Mouse (Mus musculus) gastrocnemius, postnatal 10 days (tissue): ENCODE data around the gene Apobec1. TPM values are rescaled to one million over a fixed set of nuclear protein-coding genes. Genes with fewer than 3 reads are reported as not detected.
"Not testable (repeated sequence)": the region's sequence is repeated elsewhere in the genome, so short reads cannot be mapped to it uniquely, and the experiment has no call there.

Source experiments
- DNase-seq: peaks from one replicate; pipeline ENCODE4 v3.0.0; 2021; ENCODE audit warnings: mixed read lengths
- total RNA-seq, 2 experiments: library from RNA; stranded (reverse); gene quantifications; 2 replicates each; pipeline ENCODE4 v1.2.3; 2021

The Apobec1 gene
- total RNA-seq, 2 experiments from 2014 or later: 2.3 to 4.3 TPM

GRCm38 (mm10) chr6:122560427-122560826 is 41.8 kb downstream of the Apobec1 start:
- peak; percentile 69 for DNase-seq

DNA sequence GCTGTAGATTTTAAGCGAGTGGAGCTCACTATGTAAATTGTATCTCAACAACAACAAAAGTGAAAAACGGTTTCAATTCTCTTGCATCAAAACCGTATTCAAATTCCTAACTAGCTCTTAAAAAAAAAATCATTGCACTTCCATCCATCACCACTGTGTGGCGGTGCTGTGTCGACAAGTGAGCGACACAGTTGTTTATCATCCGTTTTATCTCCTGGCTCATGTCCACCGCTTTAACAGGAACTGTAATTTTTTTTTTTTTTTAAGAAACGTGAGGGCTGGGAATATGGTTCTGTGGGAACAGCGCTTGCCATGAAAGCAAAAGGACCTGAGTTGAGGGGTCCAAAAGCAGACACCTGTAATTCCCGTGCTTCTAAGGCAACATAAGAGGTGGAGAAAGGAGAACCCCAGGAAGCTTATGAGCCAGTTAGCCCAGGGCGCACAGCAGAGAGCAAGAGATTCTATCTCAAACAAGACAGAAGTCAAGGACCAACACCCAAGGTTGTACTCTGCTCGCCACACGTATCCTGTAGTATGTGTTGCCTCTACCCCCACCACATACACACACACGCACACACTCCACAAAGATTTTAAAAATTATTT is 45.2 kb downstream of the Apobec1 start:
- DNase-seq: peak; percentile 55

DNA sequence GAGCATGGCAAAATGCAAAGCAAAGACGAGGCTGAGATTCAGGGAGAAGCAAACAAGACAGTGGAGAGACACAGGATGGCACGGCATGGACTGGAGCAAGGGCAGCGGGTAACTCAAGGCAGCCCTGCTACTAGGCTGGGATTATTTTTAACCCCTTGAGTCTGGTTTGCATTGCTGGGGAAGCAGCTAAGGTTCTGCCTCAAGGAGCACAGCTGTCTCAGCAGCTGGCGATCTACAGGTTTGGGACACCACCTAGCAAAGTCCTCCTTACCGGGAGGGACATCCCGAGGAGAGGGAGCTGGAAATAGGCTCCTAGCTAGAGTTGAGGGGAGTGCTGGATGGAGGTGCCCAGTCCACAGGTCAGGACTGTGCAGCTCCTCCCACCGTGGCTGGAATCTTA is 47.0 kb downstream of the Apobec1 start:
- no peak for DNase-seq

DNA sequence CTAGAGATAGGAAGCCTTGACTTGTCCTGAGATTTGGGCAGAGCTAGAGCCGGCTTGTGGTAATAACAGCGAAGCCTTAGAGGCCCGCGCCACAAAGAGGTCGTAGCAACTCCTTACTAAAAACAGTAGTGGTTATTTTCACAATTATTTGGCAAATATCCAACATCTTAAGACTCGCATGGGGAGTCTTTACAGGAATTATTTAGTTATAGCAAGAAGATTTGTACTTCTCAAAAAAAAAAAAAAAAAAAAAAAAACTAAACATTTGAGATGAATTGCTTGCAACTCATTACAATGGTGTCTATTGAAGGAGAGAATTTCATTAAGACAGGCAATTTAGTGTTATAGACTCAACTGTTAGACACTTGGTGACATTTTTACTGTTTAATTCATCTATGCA is 48.1 kb downstream of the Apobec1 start:
- DNase-seq: no peak

DNA sequence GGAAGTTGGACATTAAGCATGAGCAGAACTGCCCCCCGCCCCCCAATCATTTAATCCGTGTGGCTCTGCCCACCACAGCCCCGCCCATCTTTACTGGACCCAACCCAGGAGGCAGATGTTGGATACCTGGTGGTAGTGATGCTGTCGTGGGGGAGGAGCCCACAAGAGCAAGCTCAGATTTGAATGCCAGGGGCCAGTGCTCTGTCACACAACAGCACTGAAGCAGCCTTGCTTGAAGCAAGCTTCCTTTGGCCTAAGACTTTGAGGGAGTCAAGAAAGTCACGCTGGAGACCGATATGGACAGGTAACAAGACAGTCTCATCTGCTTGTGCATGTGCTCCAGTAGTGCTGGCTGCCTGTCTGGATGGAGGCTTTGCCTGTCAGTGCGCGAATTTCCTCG is 48.6 kb downstream of the Apobec1 start, which contains the start of gene Aicda:
TSS of gene Aicda (plus strand) at position 196 of the 400 bp plus-strand sequence.
- no peak for DNase-seq

DNA sequence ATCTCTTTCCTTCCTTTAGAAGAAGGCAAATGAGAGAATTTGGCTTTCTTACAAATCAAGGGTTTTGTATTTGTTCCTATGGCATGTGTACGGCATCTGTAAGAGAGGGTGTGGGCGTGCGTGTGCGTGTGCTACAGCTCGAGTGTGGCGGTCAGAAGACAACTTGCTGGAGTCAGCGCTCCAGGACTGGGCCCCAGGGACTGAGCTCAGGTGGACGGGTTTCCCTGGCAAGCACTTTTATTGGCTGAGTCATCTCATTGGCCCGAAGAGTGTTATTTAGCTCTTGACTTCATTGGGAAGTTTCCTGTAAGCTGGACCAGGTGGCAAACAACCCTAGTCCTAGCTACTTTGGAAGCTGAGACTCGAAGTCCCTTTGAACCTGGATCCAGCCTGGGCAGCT is 56.3 kb downstream of the Apobec1 start:
- no peak for DNase-seq

GRCm38 (mm10) chr6:122545289-122545882 is 56.9 kb downstream of the Apobec1 start:
- no peak for DNase-seq

- DNase-seq: no peak
These were observed 57.6 kb downstream of the Apobec1 start for GRCm38 (mm10) chr6:122544672-122545071.

GRCm38 (mm10) chr6:122543574-122543973 is 58.7 kb downstream of the Apobec1 start:
- DNase-seq: no peak

GRCm38 (mm10) chr6:122542459-122542858 is 59.8 kb downstream of the Apobec1 start:
- not testable (repeated sequence) for DNase-seq

- DNase-seq: no peak
These were observed 62.7 kb downstream of the Apobec1 start for GRCm38 (mm10) chr6:122539564-122539963.

GRCm38 (mm10) chr6:122534032-122534431 is 68.2 kb downstream of the Apobec1 start:
- no peak for DNase-seq

DNA sequence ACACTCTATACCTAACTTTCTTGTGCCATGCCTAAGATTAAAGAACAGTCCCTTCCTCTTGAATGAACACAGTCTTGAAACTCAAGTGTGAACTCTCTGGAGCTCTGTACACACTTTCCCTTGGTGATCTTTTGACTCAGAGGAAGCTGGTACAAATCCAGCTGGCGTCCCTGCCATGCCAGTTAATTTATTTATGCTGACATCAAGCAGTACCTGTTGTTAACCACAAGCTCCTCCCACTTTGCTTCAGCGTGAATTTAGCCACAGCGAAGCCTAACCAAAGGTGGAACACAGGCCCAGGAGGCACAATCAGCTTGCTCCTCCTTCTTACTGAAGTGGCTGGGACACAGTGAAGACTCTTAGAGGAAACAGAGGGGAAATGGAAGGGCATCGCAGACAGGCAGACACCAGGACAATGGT is 69.4 kb downstream of the Apobec1 start:
- no peak for DNase-seq

GRCm38 (mm10) chr6:122531466-122532174 is 70.6 kb downstream of the Apobec1 start:
- DNase-seq: no peak

DNA sequence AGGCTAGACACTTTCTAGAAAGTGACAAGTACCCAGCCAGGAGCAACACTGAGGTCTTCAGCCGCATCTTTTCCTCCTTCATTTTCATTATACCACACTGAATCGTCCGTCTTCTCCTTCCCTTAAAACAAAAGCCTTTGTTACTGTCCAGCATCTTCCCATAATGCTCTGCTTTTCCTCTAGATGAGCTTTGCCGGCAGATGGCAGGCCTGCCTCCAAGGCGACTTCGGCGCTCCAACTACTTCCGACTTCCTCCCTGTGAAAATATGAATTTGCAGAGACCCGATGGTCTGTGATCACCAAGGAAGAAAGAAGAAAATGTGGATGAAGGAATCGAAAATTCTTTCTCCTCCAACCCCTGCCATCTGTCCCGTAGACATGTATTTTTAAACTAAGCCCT is 74.1 kb downstream of the Apobec1 start:
- no peak for DNase-seq

Other genes starting within 250 kb of the Apobec1 start
- gene Rimklb, start 103.7 kb downstream of the Apobec1 start, total RNA-seq: 1 to 10 TPM; 2.1 to 2.6 TPM
- gene Mfap5, start 96.6 kb downstream of the Apobec1 start, total RNA-seq: 100 to 1,000 TPM; 115 to 141 TPM
- gene Aicda, start 48.6 kb downstream of the Apobec1 start, total RNA-seq: not detected
- not detected for gene Gdf3, start 7.6 kb upstream of the Apobec1 start, total RNA-seq
- not detected for gene Dppa3, start 24.0 kb upstream of the Apobec1 start, total RNA-seq
- gene Nanog, start 105.0 kb upstream of the Apobec1 start, total RNA-seq: not detected
- gene Slc2a3, start 199.2 kb upstream of the Apobec1 start, total RNA-seq: 1 to 10 TPM; 2.2 to 3.8 TPM
- gene Foxj2, start 217.5 kb upstream of the Apobec1 start, total RNA-seq: 10 to 100 TPM; 18.4 to 22.9 TPM